Mouse (Mus musculus) myocyte (in vitro differentiated cells): ENCODE measurements at regions not wholly inside any gene's neighbourhood (a gene's known extent, or its start where the extent isn't known, plus 50 kb on each side); places are given as distances from the start of the nearest gene placed in this dataset.

Source experiments
- H3K27me3 ChIP-seq: one replicate; pipeline ENCODE4 v1.6.1; 2011; ENCODE audit not compliant: control insufficient read depth, insufficient read depth, insufficient read length
- H3K36me3 ChIP-seq: one replicate; pipeline ENCODE4 v1.6.1; 2011; ENCODE audit not compliant: control insufficient read depth, insufficient read depth
- H3K4me2 ChIP-seq: one replicate; pipeline ENCODE4 v1.6.1; 2011; ENCODE audit warnings: low read depth, control low read depth
- H3K4me3 ChIP-seq: one replicate; pipeline ENCODE4 v1.5.1; 2011; ENCODE audit warnings: mild to moderate bottlenecking, control low read depth, moderate library complexity
- H3K79me2 ChIP-seq: one replicate; pipeline ENCODE4 v1.6.1; 2011; ENCODE audit not compliant: control insufficient read depth, insufficient read depth
- H3ac ChIP-seq: one replicate; pipeline ENCODE4 v1.6.1; 2011; ENCODE audit not compliant: control insufficient read depth, insufficient read length
- CEBPB ChIP-seq: IDR thresholded peaks from 2 replicates; pipeline ENCODE4 v1.6.1; 2011; ENCODE audit warnings: mild to moderate bottlenecking, moderate library complexity; ENCODE audit not compliant: poor library complexity, insufficient read depth, severe bottlenecking
- E2F4 ChIP-seq: IDR thresholded peaks from one replicate; pipeline ENCODE4 v1.6.1; 2011; ENCODE audit warnings: mild to moderate bottlenecking, control low read depth, moderate library complexity; ENCODE audit not compliant: insufficient read depth
- MAX ChIP-seq: IDR thresholded peaks from one replicate; pipeline ENCODE4 v1.6.1; 2011; ENCODE audit warnings: low read depth, mild to moderate bottlenecking, control low read depth
- MYOD1 ChIP-seq, 3 experiments: IDR thresholded peaks; one replicate each; pipeline ENCODE4 v1.6.1; 2011; ENCODE audit warnings: control low read depth in 2 of 3, low read depth in 2 of 3, mild to moderate bottlenecking in 2 of 3, moderate library complexity in 1 of 3; ENCODE audit not compliant: insufficient read length in 2 of 3, control insufficient read depth in 1 of 3
- MYOG ChIP-seq, 3 experiments: IDR thresholded peaks; one replicate each; pipeline ENCODE4 v1.6.1; 2011; ENCODE audit warnings: control low read depth in 2 of 3, low read depth in 2 of 3, mild to moderate bottlenecking in 2 of 3; ENCODE audit not compliant: insufficient read length in 2 of 3, control insufficient read depth in 1 of 3, insufficient read depth in 1 of 3
- POLR2A ChIP-seq: IDR thresholded peaks from one replicate; pipeline ENCODE4 v1.6.1; 2011; ENCODE audit warnings: low read depth, mild to moderate bottlenecking, control low read depth, moderate library complexity; ENCODE audit not compliant: insufficient read length
- POLR2AphosphoS2 ChIP-seq: IDR thresholded peaks from one replicate; pipeline ENCODE4 v1.6.1; 2011; ENCODE audit warnings: low read depth, control low read depth; ENCODE audit not compliant: insufficient read length
- REST ChIP-seq: IDR thresholded peaks from one replicate; pipeline ENCODE4 v1.6.1; 2011; ENCODE audit warnings: mild to moderate bottlenecking, control low read depth, moderate library complexity; ENCODE audit not compliant: insufficient read depth, insufficient read length
- SRF ChIP-seq: IDR thresholded peaks from one replicate; pipeline ENCODE4 v1.6.1; 2011; ENCODE audit warnings: low read depth; ENCODE audit not compliant: control insufficient read depth, insufficient read length
- TCF12 ChIP-seq: IDR thresholded peaks from one replicate; pipeline ENCODE4 v1.6.1; 2011; ENCODE audit warnings: mild to moderate bottlenecking, control low read depth; ENCODE audit not compliant: poor library complexity, insufficient read depth, severe bottlenecking
- TCF3 ChIP-seq: IDR thresholded peaks from one replicate; pipeline ENCODE4 v1.6.1; 2011; ENCODE audit warnings: low read depth, control low read depth; ENCODE audit not compliant: insufficient read length
- USF1 ChIP-seq: IDR thresholded peaks from one replicate; pipeline ENCODE4 v1.6.1; 2011; ENCODE audit warnings: low read depth, mild to moderate bottlenecking, control low read depth, moderate library complexity

- Histone ChIP-seq H3K4me2 (no peak overlapping the region), H3K4me3 (no peak overlapping the region), H3K27me3 (no peaks in the 10 kb centered on the region), H3ac (no peak overlapping the region), H3K79me2 (no peaks in the 10 kb centered on the region), H3K36me3 (no peaks in the 10 kb centered on the region)
- TF ChIP-seq POLR2A (no peak), E2F4 (no peak), TCF12 (no peak), USF1 (no peak), TCF3 (no peak), SRF (no peak), MYOD1 (IDR thresholded peaks at IDR 0.05; ENCODE audit: control insufficient read depth in 1 of 3, insufficient read length in 2 of 3, low read depth in 2 of 3) (no peak), MYOG (IDR thresholded peaks at IDR 0.05; ENCODE audit: control insufficient read depth in 1 of 3, insufficient read depth in 1 of 3, insufficient read length in 2 of 3, low read depth in 2 of 3) (no peak), CEBPB (no peak), REST (no peak), MAX (no peak), POLR2AphosphoS2 (no peak)
These were observed 62.1 kb upstream of the Ahctf1 start for GRCm38 (mm10) chr1:179865561-179865960.

- H3K4me3 ChIP-seq: no peak overlapping the region
- no peak for TF ChIP-seq MYOG (IDR thresholded peaks at IDR 0.05; ENCODE audit: control insufficient read depth in 1 of 3, insufficient read depth in 1 of 3, insufficient read length in 2 of 3, low read depth in 2 of 3)
- no peak for TF ChIP-seq REST
- no peak for TF ChIP-seq TCF3
- TF ChIP-seq TCF12: no peak
- no peak for TF ChIP-seq MAX
- no peak for TF ChIP-seq POLR2A
- TF ChIP-seq SRF: no peak
- no peak for TF ChIP-seq E2F4
- no peak for TF ChIP-seq POLR2AphosphoS2
- TF ChIP-seq MYOD1 (IDR thresholded peaks at IDR 0.05; ENCODE audit: control insufficient read depth in 1 of 3, insufficient read length in 2 of 3, low read depth in 2 of 3): no peak
- TF ChIP-seq CEBPB: no peak
- TF ChIP-seq USF1: no peak
- H3K27me3 ChIP-seq: no peaks in the 10 kb centered on the region
- H3K79me2 ChIP-seq: no peaks in the 10 kb centered on the region
- no peak overlapping the region for H3ac ChIP-seq
- no peaks in the 10 kb centered on the region for H3K36me3 ChIP-seq
- H3K4me2 ChIP-seq: no peak overlapping the region
These were observed 61.2 kb upstream of the Ahctf1 start for GRCm38 (mm10) chr1:179864537-179865226.

GRCm38 (mm10) chr1:179863420-179863819 lies 59.9 kb upstream of the Ahctf1 start:
- TF ChIP-seq TCF3 (no peak), USF1 (no peak), SRF (no peak), MYOD1 (IDR thresholded peaks at IDR 0.05; ENCODE audit: control insufficient read depth in 1 of 3, insufficient read length in 2 of 3, low read depth in 2 of 3) (peak in 1 of 3 experiments; percentile 66), MYOG (IDR thresholded peaks at IDR 0.05; ENCODE audit: control insufficient read depth in 1 of 3, insufficient read depth in 1 of 3, insufficient read length in 2 of 3, low read depth in 2 of 3) (peak in 1 of 3 experiments; percentile 62)
- Histone ChIP-seq H3K4me2 (peak overlapping the region; percentile 34), H3K4me3 (no peak overlapping the region), H3ac (no peak overlapping the region), H3K27me3 (no peaks in the 10 kb centered on the region), H3K79me2 (no peaks in the 10 kb centered on the region), H3K36me3 (no peaks in the 10 kb centered on the region)

DNA sequence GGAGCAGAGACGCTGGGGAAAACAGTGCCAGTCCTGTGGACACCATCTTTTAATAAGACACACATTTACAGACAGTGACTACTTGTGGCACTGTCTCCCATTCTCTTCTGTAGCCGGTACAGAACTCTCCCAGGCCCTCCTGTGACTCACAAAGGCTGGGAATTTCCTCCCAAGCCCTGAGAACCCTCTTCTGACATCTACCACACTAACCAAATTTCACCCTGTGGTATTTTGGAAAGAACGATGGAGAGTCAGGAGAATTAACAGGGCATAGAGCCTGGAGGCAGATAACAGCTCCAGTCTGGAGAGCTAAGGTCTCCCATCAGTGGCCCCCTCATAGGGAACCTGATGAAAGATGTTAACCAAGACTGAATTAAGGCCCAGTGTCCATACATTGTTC lies 59.5 kb upstream of the Ahctf1 start:
- Histone ChIP-seq H3K79me2 (no peaks in the 10 kb centered on the region), H3K27me3 (no peaks in the 10 kb centered on the region), H3K4me2 (peak overlapping the region; percentile 34), H3ac (no peak overlapping the region), H3K36me3 (no peaks in the 10 kb centered on the region), H3K4me3 (no peak overlapping the region)
- TF ChIP-seq MYOG (IDR thresholded peaks at IDR 0.05; ENCODE audit: control insufficient read depth in 1 of 3, insufficient read depth in 1 of 3, insufficient read length in 2 of 3, low read depth in 2 of 3) (no peak), MYOD1 (IDR thresholded peaks at IDR 0.05; ENCODE audit: control insufficient read depth in 1 of 3, insufficient read length in 2 of 3, low read depth in 2 of 3) (no peak), SRF (no peak), REST (no peak), MAX (no peak), USF1 (no peak), CEBPB (no peak), POLR2A (no peak), TCF3 (no peak), E2F4 (no peak), TCF12 (no peak), POLR2AphosphoS2 (no peak)

DNA sequence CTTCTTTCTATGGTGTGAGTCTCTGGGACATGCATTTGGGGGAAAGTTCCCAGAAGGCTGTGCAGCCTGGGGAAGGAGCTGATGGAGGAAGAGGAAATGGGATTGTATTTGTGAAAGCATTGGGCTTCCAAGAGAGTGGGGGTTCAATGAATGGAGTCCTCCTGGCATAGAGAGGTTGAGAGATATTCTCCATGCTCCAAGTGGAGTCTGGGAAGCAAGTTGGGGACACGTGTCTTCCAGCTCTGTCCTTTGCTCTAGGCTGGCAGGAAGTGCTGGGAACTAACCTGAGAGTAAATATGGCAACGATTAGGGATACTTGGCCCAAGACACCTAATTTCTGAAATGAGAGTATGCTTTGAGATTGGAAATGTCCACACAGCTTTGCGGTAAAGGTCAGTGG lies 58.3 kb upstream of the Ahctf1 start:
- H3ac ChIP-seq: no peak overlapping the region
- no peak for TF ChIP-seq SRF
- no peak for TF ChIP-seq POLR2AphosphoS2
- no peak for TF ChIP-seq MYOD1 (IDR thresholded peaks at IDR 0.05; ENCODE audit: control insufficient read depth in 1 of 3, insufficient read length in 2 of 3, low read depth in 2 of 3)
- no peak for TF ChIP-seq USF1
- no peak for TF ChIP-seq MAX
- no peak for TF ChIP-seq POLR2A
- no peak for TF ChIP-seq CEBPB
- no peak for TF ChIP-seq E2F4
- TF ChIP-seq REST: no peak
- TF ChIP-seq TCF12: no peak
- no peak for TF ChIP-seq MYOG (IDR thresholded peaks at IDR 0.05; ENCODE audit: control insufficient read depth in 1 of 3, insufficient read depth in 1 of 3, insufficient read length in 2 of 3, low read depth in 2 of 3)
- no peak for TF ChIP-seq TCF3
- no peaks in the 10 kb centered on the region for H3K79me2 ChIP-seq
- H3K36me3 ChIP-seq: no peaks in the 10 kb centered on the region
- H3K4me3 ChIP-seq: no peak overlapping the region
- H3K27me3 ChIP-seq: no peaks in the 10 kb centered on the region
- no peak overlapping the region for H3K4me2 ChIP-seq
